Comparison of ENCODE assay signal across 14 mouse cellular contexts in genomic region chr3:131914372-131914771, GRCm38 (mm10).
"Had no signal": no experiment of that assay in that cellular context is flagged by ENCODE, and none has a peak within 500 bp of the region (broad histone marks: within the 10 kb centered on the region; RNA-seq: fewer than 3 reads in every experiment).

No protein-coding gene starts in this region.

- H3K9ac ChIP-seq: limb, embryonic 15.5 days; liver, embryonic 12.5 days; lung, embryonic 14.5 days; midbrain, embryonic 12.5 days; neural tube, embryonic 15.5 days had no signal

- H3K4me1 ChIP-seq: liver, embryonic 12.5 days; megakaryocyte, embryonic 14.5 days; midbrain, embryonic 12.5 days had no signal

- H3K27ac ChIP-seq: limb, embryonic 15.5 days; liver, embryonic 12.5 days; midbrain, embryonic 12.5 days; neural tube, embryonic 15.5 days had no signal

- H3K4me3 ChIP-seq: limb, embryonic 15.5 days; liver, embryonic 12.5 days; megakaryocyte, embryonic 14.5 days; midbrain, embryonic 12.5 days; neural tube, embryonic 15.5 days had no signal

- H3K4me2 ChIP-seq: limb, embryonic 15.5 days; liver, embryonic 12.5 days; lung, embryonic 14.5 days; midbrain, embryonic 12.5 days; neural tube, embryonic 15.5 days had no signal

- H3K36me3 ChIP-seq: limb, embryonic 15.5 days; liver, embryonic 12.5 days; midbrain, embryonic 12.5 days; neural tube, embryonic 15.5 days had no signal

- H3K9me3 ChIP-seq: limb, embryonic 15.5 days; liver, embryonic 12.5 days; midbrain, embryonic 12.5 days; neural tube, embryonic 15.5 days had no signal

- H3K27me3 ChIP-seq: limb, embryonic 15.5 days; liver, embryonic 12.5 days; megakaryocyte, embryonic 14.5 days; midbrain, embryonic 12.5 days; neural tube, embryonic 15.5 days had no signal

- ATAC-seq: liver, embryonic 12.5 days; midbrain, embryonic 16.5 days had no signal

- DNase-seq: kidney, adult 18-20 months; kidney, postnatal 25 days; lung, embryonic 14.5 days; lung, postnatal 10 days; lung, postnatal 4 days; right cerebral cortex, adult 18-20 months; right cerebral cortex, postnatal 25 days; thymus, postnatal 25 days had no signal
